Mouse (Mus musculus): ENCODE measurements around the gene Uaca. TPM values are rescaled to one million over a fixed set of nuclear protein-coding genes. Genes with fewer than 3 reads are reported as not detected.

The Uaca gene
- polyA plus RNA-seq, 1 experiment from 2014 or later = 15.0 TPM

- no peaks in the 10 kb centered on the region for H3K27me3 ChIP-seq (replicated peaks; ENCODE audit: control insufficient read depth, insufficient read depth, low read length)
- H3K9me3 ChIP-seq (ENCODE audit: control insufficient read depth, low read length) = no peaks in the 10 kb centered on the region
- H3K4me2 ChIP-seq (ENCODE audit: low read length) = no peak overlapping the region
- no peaks in the 10 kb centered on the region for H3K36me3 ChIP-seq (ENCODE audit: control insufficient read depth, insufficient read depth)
- no peak overlapping the region for H3K4me3 ChIP-seq (replicated peaks; ENCODE audit: low read length)
- no peak for ATAC-seq
- no peak overlapping the region for H3K9ac ChIP-seq (replicated peaks; ENCODE audit: low read depth, low read length)
- H3K4me1 ChIP-seq (replicated peaks; ENCODE audit: control insufficient read depth, insufficient read depth, low read length) = peaks cover 7% of the 10 kb centered on the region
- no peak overlapping the region for H3K27ac ChIP-seq (ENCODE audit: low read length)
- WGBS = 78% methylated on average over 4 of the region's 4 CpGs
These were observed 9.3 kb upstream of the Uaca start for GRCm38 (mm10) chr9:60785069-60785468.

GRCm38 (mm10) chr9:60787517-60788110, 6.7 kb upstream of the Uaca start:
- ATAC-seq = no peak
- no peaks in the 10 kb centered on the region for H3K4me1 ChIP-seq (replicated peaks; ENCODE audit: control insufficient read depth, insufficient read depth, low read length)
- 0 out of 2 replicates have a peak, but pooled peaks cover 1% of the 10 kb centered on the region for H3K27me3 ChIP-seq (replicated peaks; ENCODE audit: control insufficient read depth, insufficient read depth, low read length)
- H3K36me3 ChIP-seq (ENCODE audit: control insufficient read depth, insufficient read depth) = no peaks in the 10 kb centered on the region
- H3K9me3 ChIP-seq (ENCODE audit: control insufficient read depth, low read length) = no peaks in the 10 kb centered on the region
- no peak overlapping the region for H3K9ac ChIP-seq (replicated peaks; ENCODE audit: low read depth, low read length)
- no peak overlapping the region for H3K4me2 ChIP-seq (ENCODE audit: low read length)
- 51% methylated on average over 2 of the region's 2 CpGs for WGBS
- H3K27ac ChIP-seq (ENCODE audit: low read length) = no peak overlapping the region
- no peak overlapping the region for H3K4me3 ChIP-seq (replicated peaks; ENCODE audit: low read length)

GRCm38 (mm10) chr9:60790282-60790681, 4.1 kb upstream of the Uaca start:
- no peaks in the 10 kb centered on the region for H3K36me3 ChIP-seq (ENCODE audit: control insufficient read depth, insufficient read depth)

GRCm38 (mm10) chr9:60794841-60795351, 554 bp downstream of the Uaca start:
- no peaks in the 10 kb centered on the region for H3K36me3 ChIP-seq (ENCODE audit: control insufficient read depth, insufficient read depth)
- peak overlapping the region; percentile 100 for H3K4me2 ChIP-seq (ENCODE audit: low read length)
- peaks cover 15% of the 10 kb centered on the region for H3K4me1 ChIP-seq (replicated peaks; ENCODE audit: control insufficient read depth, insufficient read depth, low read length)
- no peak overlapping the region for H3K27ac ChIP-seq (ENCODE audit: low read length)
- 2% methylated on average over 30 of the region's 30 CpGs for WGBS
- H3K4me3 ChIP-seq (replicated peaks; ENCODE audit: low read length) = peak overlapping the region; percentile 74
- no peaks in the 10 kb centered on the region for H3K9me3 ChIP-seq (ENCODE audit: control insufficient read depth, low read length)
- ATAC-seq = peak; percentile 36
- H3K9ac ChIP-seq (replicated peaks; ENCODE audit: low read depth, low read length) = peak overlapping the region; percentile 69
- H3K27me3 ChIP-seq (replicated peaks; ENCODE audit: control insufficient read depth, insufficient read depth, low read length) = 0 out of 2 replicates have a peak, but pooled peaks cover 6% of the 10 kb centered on the region

More at GRCm38 (mm10) chr9:60790282-60790681, 4.1 kb upstream of the Uaca start:
- 86% methylated on average over 2 of the region's 2 CpGs for WGBS
- Histone ChIP-seq H3K27me3 (replicated peaks; ENCODE audit: control insufficient read depth, insufficient read depth, low read length) (0 out of 2 replicates have a peak, but pooled peaks cover 6% of the 10 kb centered on the region), H3K9ac (replicated peaks; ENCODE audit: low read depth, low read length) (no peak overlapping the region), H3K4me2 (ENCODE audit: low read length) (no peak overlapping the region), H3K4me3 (replicated peaks; ENCODE audit: low read length) (no peak overlapping the region), H3K9me3 (ENCODE audit: control insufficient read depth, low read length) (no peaks in the 10 kb centered on the region), H3K4me1 (replicated peaks; ENCODE audit: control insufficient read depth, insufficient read depth, low read length) (peaks cover 15% of the 10 kb centered on the region), H3K27ac (ENCODE audit: low read length) (no peak overlapping the region)
- ATAC-seq = no peak

GRCm38 (mm10) chr9:60796076-60796475, 1.7 kb downstream of the Uaca start:
- H3K9me3 ChIP-seq (ENCODE audit: control insufficient read depth, low read length) = no peaks in the 10 kb centered on the region
- H3K36me3 ChIP-seq (ENCODE audit: control insufficient read depth, insufficient read depth) = no peaks in the 10 kb centered on the region
- no peak overlapping the region for H3K4me3 ChIP-seq (replicated peaks; ENCODE audit: low read length)
- WGBS = 82% methylated on average over 7 of the region's 7 CpGs
- 0 out of 2 replicates have a peak, but pooled peaks cover 6% of the 10 kb centered on the region for H3K27me3 ChIP-seq (replicated peaks; ENCODE audit: control insufficient read depth, insufficient read depth, low read length)
- H3K27ac ChIP-seq (ENCODE audit: low read length) = no peak overlapping the region
- no peak for ATAC-seq
- peaks cover 15% of the 10 kb centered on the region for H3K4me1 ChIP-seq (replicated peaks; ENCODE audit: control insufficient read depth, insufficient read depth, low read length)
- H3K9ac ChIP-seq (replicated peaks; ENCODE audit: low read depth, low read length) = no peak overlapping the region
- no peak overlapping the region for H3K4me2 ChIP-seq (ENCODE audit: low read length)

GRCm38 (mm10) chr9:60797126-60797525, 2.8 kb downstream of the Uaca start:
- Histone ChIP-seq H3K4me3 (replicated peaks; ENCODE audit: low read length) (no peak overlapping the region), H3K9ac (replicated peaks; ENCODE audit: low read depth, low read length) (no peak overlapping the region), H3K36me3 (ENCODE audit: control insufficient read depth, insufficient read depth) (no peaks in the 10 kb centered on the region), H3K27ac (ENCODE audit: low read length) (no peak overlapping the region), H3K9me3 (ENCODE audit: control insufficient read depth, low read length) (no peaks in the 10 kb centered on the region), H3K4me1 (replicated peaks; ENCODE audit: control insufficient read depth, insufficient read depth, low read length) (peaks cover 15% of the 10 kb centered on the region), H3K27me3 (replicated peaks; ENCODE audit: control insufficient read depth, insufficient read depth, low read length) (0 out of 2 replicates have a peak, but pooled peaks cover 6% of the 10 kb centered on the region), H3K4me2 (ENCODE audit: low read length) (no peak overlapping the region)
- no peak for ATAC-seq
- 83% methylated on average over 6 of the region's 6 CpGs for WGBS

- H3K4me1 ChIP-seq (replicated peaks; ENCODE audit: control insufficient read depth, insufficient read depth, low read length) = peaks cover 10% of the 10 kb centered on the region
- 13% methylated on average over 10 of the region's 10 CpGs for WGBS
- H3K27ac ChIP-seq (ENCODE audit: low read length) = no peak overlapping the region
- no peak overlapping the region for H3K9ac ChIP-seq (replicated peaks; ENCODE audit: low read depth, low read length)
- H3K36me3 ChIP-seq (ENCODE audit: control insufficient read depth, insufficient read depth) = no peaks in the 10 kb centered on the region
- no peaks in the 10 kb centered on the region for H3K27me3 ChIP-seq (replicated peaks; ENCODE audit: control insufficient read depth, insufficient read depth, low read length)
- no peak overlapping the region for H3K4me3 ChIP-seq (replicated peaks; ENCODE audit: low read length)
- H3K9me3 ChIP-seq (ENCODE audit: control insufficient read depth, low read length) = no peaks in the 10 kb centered on the region
- no peak overlapping the region for H3K4me2 ChIP-seq (ENCODE audit: low read length)
- ATAC-seq = no peak
These were observed 4.7 kb downstream of the Uaca start for GRCm38 (mm10) chr9:60799061-60799460.

GRCm38 (mm10) chr9:60800663-60801382, 6.5 kb downstream of the Uaca start:
- Histone ChIP-seq H3K9ac (replicated peaks; ENCODE audit: low read depth, low read length) (no peak overlapping the region), H3K4me2 (ENCODE audit: low read length) (no peak overlapping the region), H3K27me3 (replicated peaks; ENCODE audit: control insufficient read depth, insufficient read depth, low read length) (no peaks in the 10 kb centered on the region), H3K27ac (ENCODE audit: low read length) (no peak overlapping the region), H3K4me1 (replicated peaks; ENCODE audit: control insufficient read depth, insufficient read depth, low read length) (no peaks in the 10 kb centered on the region), H3K9me3 (ENCODE audit: control insufficient read depth, low read length) (no peaks in the 10 kb centered on the region), H3K36me3 (ENCODE audit: control insufficient read depth, insufficient read depth) (no peaks in the 10 kb centered on the region), H3K4me3 (replicated peaks; ENCODE audit: low read length) (no peak overlapping the region)
- 89% methylated on average over 8 of the region's 8 CpGs for WGBS
- ATAC-seq = no peak

- ATAC-seq = no peak
These were observed 7.4 kb downstream of the Uaca start for GRCm38 (mm10) chr9:60801746-60802145.

More at GRCm38 (mm10) chr9:60801746-60802145, 7.4 kb downstream of the Uaca start:
- no peaks in the 10 kb centered on the region for H3K36me3 ChIP-seq (ENCODE audit: control insufficient read depth, insufficient read depth)
- H3K4me3 ChIP-seq (replicated peaks; ENCODE audit: low read length) = no peak overlapping the region
- H3K27me3 ChIP-seq (replicated peaks; ENCODE audit: control insufficient read depth, insufficient read depth, low read length) = no peaks in the 10 kb centered on the region
- H3K9me3 ChIP-seq (ENCODE audit: control insufficient read depth, low read length) = no peaks in the 10 kb centered on the region
- H3K9ac ChIP-seq (replicated peaks; ENCODE audit: low read depth, low read length) = no peak overlapping the region
- 85% methylated on average over 1 of the region's 1 CpGs for WGBS
- H3K27ac ChIP-seq (ENCODE audit: low read length) = no peak overlapping the region
- H3K4me1 ChIP-seq (replicated peaks; ENCODE audit: control insufficient read depth, insufficient read depth, low read length) = no peaks in the 10 kb centered on the region
- H3K4me2 ChIP-seq (ENCODE audit: low read length) = no peak overlapping the region

Data from forebrain, embryonic 16.5 days (tissue).